17 mouse cellular contexts compared by ENCODE assay signal in genomic region chr13:106805146-106805545, GRCm38 (mm10).
"Had no signal": no experiment of that assay in that cellular context is flagged by ENCODE, and none has a peak within 500 bp of the region (broad histone marks: within the 10 kb centered on the region; RNA-seq: fewer than 3 reads in every experiment).

No protein-coding gene starts in this region.

- H3K9ac ChIP-seq: limb, embryonic 12.5 days; liver, embryonic 13.5 days; liver, postnatal 0 days; lung, embryonic 15.5 days; midbrain, embryonic 12.5 days; neural tube, embryonic 13.5 days had no signal

- H3K4me1 ChIP-seq: limb, embryonic 12.5 days; liver, embryonic 13.5 days; lung, embryonic 15.5 days; midbrain, embryonic 12.5 days; neural tube, embryonic 13.5 days had no signal

- ATAC-seq: intestine, postnatal 0 days; liver, postnatal 0 days; midbrain, embryonic 16.5 days had no signal

- H3K4me3 ChIP-seq: layer of hippocampus, adult 2 months; limb, embryonic 12.5 days; liver, embryonic 13.5 days; lung, embryonic 15.5 days; midbrain, embryonic 12.5 days; neural tube, embryonic 13.5 days had no signal

- H3K27me3 ChIP-seq: limb, embryonic 12.5 days; liver, embryonic 13.5 days; lung, embryonic 15.5 days; midbrain, embryonic 12.5 days; neural tube, embryonic 13.5 days had no signal

- H3K27ac ChIP-seq: kidney, postnatal 0 days; layer of hippocampus, adult 2 months; limb, embryonic 12.5 days; liver, embryonic 13.5 days; lung, embryonic 15.5 days; midbrain, embryonic 12.5 days; neural tube, embryonic 13.5 days; stomach, postnatal 0 days had no signal

- H3K4me2 ChIP-seq: limb, embryonic 12.5 days; liver, embryonic 13.5 days; lung, embryonic 15.5 days; midbrain, embryonic 12.5 days; neural tube, embryonic 13.5 days had no signal

- H3K9me3 ChIP-seq: limb, embryonic 12.5 days; liver, embryonic 13.5 days; lung, embryonic 15.5 days; midbrain, embryonic 12.5 days; neural tube, embryonic 13.5 days had no signal

- DNase-seq: kidney, postnatal 4 days; liver; liver, embryonic 13.5 days; liver, postnatal 0 days; lung, postnatal 14 days; retina, postnatal 1 day; right cerebral cortex, postnatal 14 days; thymus, postnatal 36 days had no signal

- H3K36me3 ChIP-seq: lung, embryonic 15.5 days had no signal
